Mouse (Mus musculus): ENCODE measurements around the gene Cars2. TPM values are rescaled to one million over a fixed set of nuclear protein-coding genes. Genes with fewer than 3 reads are reported as not detected.
"Not testable (repeated sequence)": the region's sequence is repeated elsewhere in the genome, so short reads cannot be mapped to it uniquely, and the experiment has no call there.

Gene Cars2
- total RNA-seq, 2 experiments from 2014 or later = 13.8 to 19.4 TPM

DNA sequence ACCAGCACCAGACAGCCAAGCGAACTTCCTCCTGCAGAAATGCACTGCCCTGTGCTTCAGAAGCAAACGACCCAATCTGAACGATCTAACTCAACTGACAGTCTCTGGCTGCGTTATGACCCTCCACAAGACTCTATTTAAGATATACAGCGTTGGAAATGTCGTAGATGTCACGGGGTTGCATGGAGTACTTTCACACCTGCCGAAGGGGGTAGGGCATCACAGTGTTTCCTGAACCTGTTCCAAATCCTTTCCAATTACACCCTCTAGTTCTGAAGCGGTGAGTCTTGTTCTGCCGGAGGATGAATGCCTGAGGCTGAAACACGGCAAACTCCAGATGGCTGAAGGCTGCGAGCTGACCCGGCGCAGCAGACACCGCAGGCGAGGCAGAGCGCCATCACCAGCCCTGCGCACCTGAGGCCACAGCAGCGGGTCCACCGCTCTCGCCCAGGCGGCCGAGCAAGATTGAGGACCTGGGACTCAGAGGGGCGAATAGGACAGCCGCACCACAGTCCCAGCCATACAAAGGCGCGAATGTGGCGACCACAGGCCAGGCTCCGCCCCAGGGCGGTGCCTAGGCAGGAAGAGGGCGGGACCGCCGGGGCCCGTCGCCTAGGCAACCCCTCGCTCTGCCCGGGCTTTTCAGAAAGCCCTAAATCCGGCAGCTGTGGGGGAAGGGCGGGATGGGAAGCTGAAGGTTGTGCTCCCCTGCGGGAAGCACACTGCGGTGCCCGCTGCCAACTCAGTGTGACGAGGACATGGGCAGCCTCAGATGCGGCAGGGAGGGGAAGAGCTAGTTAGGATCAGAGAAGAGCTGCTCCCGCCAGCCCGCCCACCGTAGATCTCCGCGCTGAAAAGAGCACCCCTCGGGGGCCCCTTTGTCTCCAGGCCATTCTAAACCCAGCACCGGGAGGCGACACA is 4.5 kb upstream of the Cars2 start, which contains the start of gene Ing1:
Ing1 (plus strand) TSS at position 773 of the 921 bp plus-strand sequence.
- DNase-seq = peak; percentile 95
- intact Hi-C loops (cut with DNase I) = loop anchor here (5.0 kb wide), 3 partner anchors 47 to 147 kb away; partner anchors contain the start of genes 1700016D06Rik and Ankrd10
- Histone ChIP-seq H3K4me3 (peak within 1 kb of the TSS; percentile 85), H3K27ac (peak within 1 kb of the TSS; percentile 98)
- no peak for TF ChIP-seq CTCF (IDR thresholded peaks at IDR 0.05)

DNA sequence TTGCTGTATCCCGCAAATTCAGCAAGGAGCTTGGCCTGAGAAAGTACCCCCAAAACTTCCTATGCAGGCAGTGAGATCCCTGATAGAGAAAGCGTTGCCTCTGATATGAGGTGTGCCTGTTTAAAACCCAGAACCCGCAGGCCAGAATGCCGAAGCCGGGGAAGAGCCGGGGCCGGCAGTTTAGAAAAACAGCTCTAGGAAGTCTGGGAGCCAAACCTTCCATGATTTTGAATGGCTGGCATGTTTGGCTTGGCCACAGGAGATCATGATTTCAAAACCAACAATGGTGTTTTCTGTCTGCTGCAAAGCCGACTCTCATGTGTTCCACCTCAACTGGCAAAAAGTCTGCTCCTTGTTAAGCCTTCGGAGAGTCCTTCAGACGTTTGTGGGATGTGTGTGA is 1.8 kb upstream of the Cars2 start:
- H3K4me3 ChIP-seq = no peak overlapping the region
- H3K27ac ChIP-seq = no peak overlapping the region
- no peak for TF ChIP-seq CTCF (IDR thresholded peaks at IDR 0.05)
- intact Hi-C loops (cut with DNase I) = loop anchor here (5.0 kb wide), 1 partner anchor 150 kb away; the partner anchor contains the start of gene 1700016D06Rik
- DNase-seq = no peak

DNA sequence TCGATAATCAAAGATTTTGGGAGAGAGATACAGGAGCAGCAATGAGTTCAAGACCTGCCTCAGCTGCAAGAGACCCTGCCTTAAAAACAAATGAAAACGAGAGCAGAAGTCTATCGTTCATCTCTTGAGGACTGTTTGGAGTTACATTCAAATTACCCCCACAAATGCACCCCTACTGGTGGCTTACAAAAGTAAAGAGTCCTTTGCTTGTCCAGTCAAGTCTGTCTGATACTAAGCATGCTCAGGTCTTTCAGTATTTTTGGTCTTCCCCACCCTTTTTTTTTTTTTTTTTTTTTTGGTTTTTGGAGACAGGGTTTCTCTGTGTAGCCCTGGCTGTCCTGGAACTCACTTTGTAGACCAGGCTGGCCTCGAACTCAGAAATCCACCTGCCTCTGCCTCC is 914 bp upstream of the Cars2 start:
- intact Hi-C loops (cut with DNase I) = loop anchor here (5.0 kb wide), 1 partner anchor 151 kb away; the partner anchor contains the start of gene 1700016D06Rik
- H3K27ac ChIP-seq, DNase-seq, H3K4me3 ChIP-seq: not testable (repeated sequence)

DNA sequence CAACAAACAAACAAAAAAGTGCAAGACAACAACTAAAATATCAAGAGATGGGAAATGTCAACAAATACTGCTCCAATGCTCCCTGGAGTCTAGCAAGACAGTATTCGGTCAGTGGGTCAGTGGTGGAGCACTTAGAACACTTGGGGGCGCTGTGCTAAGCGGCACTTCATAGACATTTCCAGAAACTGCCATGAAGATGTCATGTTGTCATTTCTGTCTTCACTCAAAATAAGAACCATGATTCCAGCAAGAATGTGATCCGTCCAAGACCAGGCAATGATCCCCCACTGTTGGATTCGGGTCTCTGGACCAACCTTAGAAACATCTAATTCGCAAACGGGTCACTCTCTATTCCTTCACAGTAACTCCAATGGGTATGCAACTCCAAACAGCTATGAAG is 877 bp downstream of the Cars2 start:
- H3K27ac ChIP-seq = peak overlapping the region; percentile 95
- TF ChIP-seq CTCF (IDR thresholded peaks at IDR 0.05) = peak; percentile 65
- peak; percentile 38 for DNase-seq
- intact Hi-C loops (cut with DNase I) = loop anchor here (5.0 kb wide), 2 partner anchors 68 to 153 kb away; partner anchors contain the start of gene 1700016D06Rik
- peak overlapping the region; percentile 85 for H3K4me3 ChIP-seq

DNA sequence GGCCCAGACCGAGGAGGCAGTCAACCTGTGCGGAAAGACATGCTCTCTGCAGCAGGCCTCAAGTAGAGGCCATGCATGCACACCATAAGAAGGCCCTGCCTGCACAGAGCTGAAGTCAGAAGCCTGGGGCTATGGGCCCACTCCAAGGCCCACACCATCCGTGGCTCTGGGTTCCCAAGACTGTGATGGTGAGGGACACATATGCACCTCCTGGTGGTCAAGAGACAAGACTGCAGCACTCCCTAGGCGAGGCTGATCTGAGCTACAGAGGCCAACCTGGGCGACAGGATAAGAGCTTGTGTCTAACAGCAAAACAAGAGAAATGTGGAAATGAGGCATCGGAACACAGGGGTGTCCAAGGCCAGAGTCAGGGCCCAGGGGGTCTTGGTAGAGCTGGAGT is 3.5 kb downstream of the Cars2 start:
- no peak for DNase-seq
- H3K4me3 ChIP-seq = no peak overlapping the region
- no peak overlapping the region for H3K27ac ChIP-seq
- peak; percentile 25; the same call in 1 of the 2 replicates for TF ChIP-seq CTCF (IDR thresholded peaks at IDR 0.05)
- intact Hi-C loops (cut with DNase I) = loop anchor here (5.0 kb wide), 1 partner anchor 70 kb away; no protein-coding TSS in a partner anchor

DNA sequence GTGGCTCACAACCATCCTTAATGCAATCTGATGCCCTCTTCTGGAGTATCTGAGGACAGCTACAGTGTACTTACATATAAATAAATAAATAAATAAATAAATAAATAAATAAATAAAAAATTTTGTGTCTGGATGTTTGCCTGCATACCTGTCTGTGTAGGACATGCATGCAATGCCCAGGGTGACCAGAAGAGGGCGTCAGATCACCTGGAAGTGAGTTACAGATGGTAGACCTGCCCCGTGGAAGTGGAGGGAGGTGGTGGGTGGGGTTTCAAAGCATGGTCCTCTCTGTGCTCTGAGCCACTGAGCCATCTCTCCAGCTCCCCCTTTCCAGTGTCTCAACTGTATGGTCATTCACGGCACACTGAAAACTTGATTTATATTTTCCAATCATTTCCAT is 6.2 kb downstream of the Cars2 start:
- intact Hi-C loops (cut with DNase I) = loop anchor here (5.0 kb wide), 1 partner anchor 58 kb away; no protein-coding TSS in a partner anchor
- DNase-seq = peak; percentile 70
- peak; percentile 72 for TF ChIP-seq CTCF (IDR thresholded peaks at IDR 0.05)
- Histone ChIP-seq H3K27ac (no peak overlapping the region), H3K4me3 (no peak overlapping the region)

DNA sequence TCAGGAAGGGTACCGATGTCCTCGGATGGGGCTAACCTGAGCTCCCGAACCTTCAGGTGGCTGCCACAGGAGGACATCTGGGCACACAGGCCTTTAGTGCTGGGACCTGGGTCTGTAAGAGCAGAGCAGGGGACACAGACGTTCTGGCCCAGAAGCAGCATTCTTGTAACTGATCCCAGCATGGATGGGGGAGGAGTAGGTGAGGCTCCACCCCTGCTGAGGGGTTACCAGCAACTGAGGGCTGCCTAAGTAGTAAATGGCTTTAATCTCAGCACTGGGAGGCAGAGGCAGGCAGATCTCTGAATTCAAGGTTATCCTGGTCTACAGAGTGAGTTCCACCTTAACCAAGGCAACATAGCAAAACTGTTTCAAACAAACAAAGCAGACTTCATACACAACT is 7.7 kb downstream of the Cars2 start:
- Histone ChIP-seq H3K27ac (no peak overlapping the region), H3K4me3 (no peak overlapping the region)
- TF ChIP-seq CTCF (IDR thresholded peaks at IDR 0.05) = no peak
- intact Hi-C loops (cut with DNase I) = loop anchor here (5.0 kb wide), 1 partner anchor 59 kb away; no protein-coding TSS in a partner anchor
- DNase-seq = no peak

DNA sequence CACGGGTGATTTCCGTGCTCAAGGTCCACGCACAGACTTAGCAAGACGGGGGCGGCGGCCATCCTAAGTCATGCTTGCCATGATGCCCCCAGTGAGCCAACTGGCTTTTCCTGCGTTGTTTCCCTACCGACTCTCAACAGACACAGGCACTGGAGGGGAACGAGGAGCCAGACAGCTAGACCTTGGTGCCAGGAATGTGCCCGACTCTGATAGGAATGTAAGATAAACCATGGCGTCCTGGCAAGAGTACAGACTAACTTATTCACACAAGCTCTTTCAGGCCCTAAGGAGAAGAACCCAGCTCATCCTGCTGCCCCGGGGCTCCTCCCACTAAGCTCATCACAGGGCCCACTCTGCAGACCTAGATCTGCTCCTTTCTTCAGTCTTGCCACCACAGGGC is 8.6 kb downstream of the Cars2 start:
- Histone ChIP-seq H3K27ac (no peak overlapping the region), H3K4me3 (no peak overlapping the region)
- intact Hi-C loops (cut with DNase I) = loop anchor here (5.0 kb wide), 1 partner anchor 60 kb away; no protein-coding TSS in a partner anchor
- DNase-seq = no peak
- TF ChIP-seq CTCF (IDR thresholded peaks at IDR 0.05) = no peak

DNA sequence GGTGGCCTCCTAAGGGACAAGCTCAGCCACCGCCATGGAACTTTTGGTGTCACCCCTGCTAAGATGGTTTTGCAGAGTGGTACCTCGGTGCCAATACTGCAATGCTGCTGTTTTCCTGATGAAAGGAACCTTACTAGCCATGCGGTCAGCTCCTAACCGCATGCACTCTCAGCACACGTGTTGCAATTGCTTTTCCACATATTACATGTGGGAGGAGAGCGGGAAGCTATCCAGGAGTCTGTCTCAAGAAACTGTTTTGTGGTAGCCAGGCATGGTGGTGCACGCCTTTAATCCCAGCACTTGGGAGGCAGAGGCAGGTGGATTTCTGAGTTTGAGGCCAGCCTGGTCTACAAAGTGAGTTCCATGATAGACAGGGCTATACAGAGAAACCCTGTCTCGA is 10.4 kb downstream of the Cars2 start:
- intact Hi-C loops (cut with DNase I) = loop anchor here (5.0 kb wide), 1 partner anchor 62 kb away; no protein-coding TSS in a partner anchor
- H3K27ac ChIP-seq = no peak overlapping the region
- TF ChIP-seq CTCF (IDR thresholded peaks at IDR 0.05) = no peak
- no peak for DNase-seq
- H3K4me3 ChIP-seq = no peak overlapping the region

DNA sequence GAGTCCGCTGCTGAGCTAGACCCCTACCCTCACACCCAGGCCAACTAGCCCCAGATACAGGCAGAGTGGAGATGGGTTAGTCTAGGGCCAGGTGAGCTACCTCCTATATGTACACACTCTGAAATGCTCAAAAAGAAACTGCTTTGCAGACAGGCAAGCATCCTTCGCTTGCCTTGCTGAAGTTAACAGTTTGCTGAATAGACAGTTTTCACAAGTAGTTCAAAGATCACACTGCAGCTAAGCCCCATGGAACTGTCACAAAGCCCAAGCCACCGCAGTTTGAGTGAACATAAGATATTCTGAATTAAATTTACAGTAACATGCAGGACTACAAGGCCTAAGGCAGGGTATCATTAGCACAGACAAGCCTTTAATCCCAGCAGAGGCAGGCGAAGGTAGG is 11.5 kb downstream of the Cars2 start:
- no peak for DNase-seq
- intact Hi-C loops (cut with DNase I) = no loop called here
- Histone ChIP-seq H3K27ac (no peak overlapping the region), H3K4me3 (no peak overlapping the region)
- no peak for TF ChIP-seq CTCF (IDR thresholded peaks at IDR 0.05)

DNA sequence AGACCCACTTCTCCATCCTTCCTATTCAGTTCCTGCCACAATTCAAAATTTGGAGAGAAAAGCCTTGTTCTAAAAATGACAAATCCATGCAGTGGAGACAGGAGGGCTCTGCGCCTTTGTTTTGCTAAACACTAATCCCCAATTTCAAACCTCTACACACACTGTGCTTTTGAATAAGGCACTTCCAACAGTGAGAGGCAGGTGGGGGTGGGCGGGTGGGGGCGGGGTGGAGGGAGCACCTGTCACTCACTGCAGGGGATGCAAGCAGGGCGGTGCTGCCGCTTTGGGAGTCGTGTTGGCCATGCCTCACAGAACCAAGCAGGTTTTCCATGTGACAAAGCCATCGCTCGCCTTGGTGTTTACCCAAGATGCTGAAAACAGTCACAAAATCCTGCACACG is 16.1 kb downstream of the Cars2 start:
- no peak for TF ChIP-seq CTCF (IDR thresholded peaks at IDR 0.05)
- H3K4me3 ChIP-seq = no peak overlapping the region
- no peak for DNase-seq
- intact Hi-C loops (cut with DNase I) = no loop called here
- H3K27ac ChIP-seq = no peak overlapping the region

DNA sequence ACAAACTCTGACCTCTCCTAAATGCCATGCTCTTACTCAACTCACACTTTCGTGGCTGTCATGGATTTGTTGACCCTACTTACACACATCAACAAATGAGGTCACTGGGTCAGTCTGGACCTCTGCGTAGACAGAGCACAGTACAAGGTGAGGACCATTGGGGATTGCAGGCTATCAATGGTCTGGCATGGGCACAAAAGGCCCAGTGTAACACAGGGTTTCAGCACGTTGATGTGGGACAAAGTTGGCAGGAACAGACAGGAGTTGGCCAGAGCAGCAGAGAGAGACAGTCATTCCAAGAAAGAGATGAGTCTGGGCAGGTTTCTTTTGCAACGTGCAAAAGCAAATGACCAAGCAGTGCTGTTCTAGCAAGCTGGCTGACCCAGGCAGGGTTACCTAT is 19.7 kb downstream of the Cars2 start:
- no peak overlapping the region for H3K4me3 ChIP-seq
- no peak overlapping the region for H3K27ac ChIP-seq
- TF ChIP-seq CTCF (IDR thresholded peaks at IDR 0.05) = no peak
- no peak for DNase-seq
- intact Hi-C loops (cut with DNase I) = no loop called here

DNA sequence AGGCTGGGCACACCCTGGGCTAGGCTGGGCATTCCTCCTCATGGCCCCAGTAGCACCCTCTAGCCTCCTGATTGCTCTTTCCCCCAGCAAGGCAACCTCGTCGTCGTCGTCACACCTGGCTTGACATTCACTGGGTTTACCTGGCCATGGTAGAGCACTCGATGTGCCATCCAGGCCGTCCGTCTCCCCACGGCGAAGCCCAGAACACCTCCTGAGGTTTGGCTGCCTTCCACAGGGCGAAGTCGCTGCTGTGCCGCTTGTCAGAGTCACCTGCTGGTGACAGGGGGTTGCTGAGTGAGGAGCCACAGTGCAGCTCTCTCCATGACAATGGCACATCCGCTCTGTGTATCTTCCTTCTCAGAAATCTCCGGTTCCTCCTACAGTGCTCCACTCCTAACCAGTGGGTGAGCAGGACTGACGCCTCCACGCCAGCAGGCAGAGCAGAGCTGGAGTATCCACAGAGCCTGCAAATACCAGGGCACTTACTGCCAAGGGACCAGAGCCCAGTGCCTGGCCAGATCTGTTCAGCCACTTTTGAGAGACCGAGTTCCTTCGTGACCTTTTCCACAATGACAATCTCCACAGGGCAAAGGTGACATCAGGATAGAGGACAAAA is 20.3 kb downstream of the Cars2 start:
- intact Hi-C loops (cut with DNase I) = no loop called here
- DNase-seq = no peak
- Histone ChIP-seq H3K4me3 (no peak overlapping the region), H3K27ac (no peak overlapping the region)
- TF ChIP-seq CTCF (IDR thresholded peaks at IDR 0.05) = no peak
